Mouse (Mus musculus): ENCODE data around the gene Klrb1f.
"Not testable (repeated sequence)": the region's sequence is repeated elsewhere in the genome, so short reads cannot be mapped to it uniquely, and the experiment has no call there.

The Klrb1f gene

DNA sequence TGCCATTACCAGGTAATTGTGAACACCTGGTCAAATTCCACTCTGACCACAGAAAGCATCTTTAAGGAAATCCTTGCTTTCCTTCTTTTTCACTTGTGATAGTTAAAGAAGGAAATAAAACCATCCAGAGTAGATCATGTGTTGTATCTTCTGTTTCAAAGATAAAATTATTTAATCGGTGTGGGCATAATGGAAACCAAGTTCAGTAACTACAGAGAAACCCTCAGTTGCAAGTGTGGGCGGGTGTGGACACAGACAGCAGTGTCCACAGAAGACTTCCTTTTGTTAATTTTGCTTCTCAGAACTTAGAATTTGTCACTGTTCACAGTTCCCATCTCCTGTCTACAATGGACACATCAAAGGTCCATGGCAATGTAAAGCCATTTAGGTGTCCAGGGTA lies at the start of gene Klrb1f:
Gene Klrb1f, plus strand, starts transcription at position 301 of the 400 bp plus-strand sequence.
- in situ Hi-C loops (cut with MboI, MseI) = no loop called here

- in situ Hi-C loops (cut with MboI, MseI) = no loop called here
These were observed 49.5 kb upstream of the Klrb1f start for GRCm38 (mm10) chr6:128996054-128996767.

DNA sequence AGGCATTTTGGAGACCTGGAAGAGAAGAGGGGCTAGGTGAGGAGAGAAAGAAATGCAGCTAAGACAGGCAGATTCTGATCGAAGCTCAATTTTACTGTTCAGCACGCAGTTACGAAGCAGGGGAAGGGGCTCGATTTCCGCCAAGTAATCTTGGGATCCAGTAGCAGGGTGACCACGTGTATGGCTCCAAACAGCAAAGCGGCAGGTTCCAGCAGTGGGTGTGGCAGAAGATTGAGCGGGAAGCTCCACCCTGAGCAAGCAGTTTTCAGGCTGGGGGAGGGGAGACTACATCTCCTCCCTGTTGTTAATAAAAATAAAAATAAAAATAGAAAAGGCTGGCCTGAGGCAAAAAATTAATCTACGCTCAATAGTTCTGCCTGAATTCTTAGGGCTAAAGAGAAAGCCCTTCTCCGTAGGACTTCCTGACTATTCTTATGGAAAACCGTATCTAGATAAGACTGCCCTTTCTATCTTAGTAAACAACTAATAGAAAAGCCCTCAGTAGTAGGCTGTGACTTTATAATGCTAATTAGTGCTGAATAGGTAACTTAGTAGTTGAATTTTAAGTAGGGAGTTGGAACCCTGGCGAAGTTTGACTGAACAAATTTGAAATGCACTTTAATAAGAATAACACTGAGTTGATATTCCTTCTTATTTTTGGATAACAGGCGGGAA lies 48.8 kb upstream of the Klrb1f start:
- in situ Hi-C loops (cut with MboI, MseI) = no loop called here

- in situ Hi-C loops (cut with MboI, MseI) = no loop called here
These were observed 44.3 kb upstream of the Klrb1f start for GRCm38 (mm10) chr6:129001392-129001791.

DNA sequence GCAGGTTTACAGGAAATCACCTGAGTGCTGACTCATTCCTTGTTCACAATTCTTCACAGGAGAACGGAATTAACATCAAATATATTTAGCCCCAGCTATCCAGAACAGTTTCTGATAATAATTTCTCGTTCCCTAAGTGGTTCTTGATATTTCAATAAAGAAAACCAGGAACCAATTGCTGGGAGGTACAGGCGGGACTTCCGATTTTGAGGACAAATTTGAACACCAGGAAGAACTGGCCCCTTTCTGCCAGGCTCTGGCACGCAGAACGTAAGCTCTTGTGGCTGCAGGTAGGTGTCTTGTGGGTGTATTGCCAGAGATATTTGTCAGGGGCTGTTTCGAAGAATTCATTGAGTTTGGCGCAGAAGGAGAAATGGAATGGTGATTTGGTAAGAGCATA lies 37.1 kb upstream of the Klrb1f start:
- in situ Hi-C loops (cut with MboI, MseI) = no loop called here

DNA sequence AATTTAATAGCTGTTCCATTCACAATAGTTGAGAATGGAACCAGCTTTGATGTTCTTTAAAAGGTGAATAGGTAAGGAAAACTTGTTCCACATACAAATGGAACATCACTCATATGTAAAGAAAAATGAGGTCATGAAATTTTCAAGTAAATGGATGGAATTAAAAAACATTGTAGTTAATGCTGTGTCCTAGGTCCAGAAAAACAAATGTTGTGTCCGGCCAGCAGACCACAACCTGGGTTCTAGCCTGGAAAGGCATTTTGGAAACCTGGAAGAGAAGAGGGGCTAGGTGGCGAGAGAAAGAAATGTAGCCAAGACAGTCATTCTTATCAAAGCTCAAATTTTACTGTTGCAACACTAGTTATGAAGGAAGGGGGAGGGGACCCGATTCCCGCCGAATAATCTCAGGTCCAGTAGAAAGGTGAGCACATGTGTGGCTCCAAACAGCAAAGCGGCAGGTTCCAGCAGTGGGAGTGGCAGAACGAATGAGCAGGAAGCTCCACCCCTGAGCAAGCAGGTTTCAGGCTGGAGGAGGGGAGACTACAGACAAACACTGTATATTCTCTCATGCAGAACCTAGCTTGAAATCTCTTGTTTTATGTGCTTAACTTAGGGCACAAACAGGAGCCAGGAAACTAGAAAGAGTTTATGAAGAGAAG lies 35.7 kb upstream of the Klrb1f start:
- in situ Hi-C loops (cut with MboI, MseI) = not testable (repeated sequence)

DNA sequence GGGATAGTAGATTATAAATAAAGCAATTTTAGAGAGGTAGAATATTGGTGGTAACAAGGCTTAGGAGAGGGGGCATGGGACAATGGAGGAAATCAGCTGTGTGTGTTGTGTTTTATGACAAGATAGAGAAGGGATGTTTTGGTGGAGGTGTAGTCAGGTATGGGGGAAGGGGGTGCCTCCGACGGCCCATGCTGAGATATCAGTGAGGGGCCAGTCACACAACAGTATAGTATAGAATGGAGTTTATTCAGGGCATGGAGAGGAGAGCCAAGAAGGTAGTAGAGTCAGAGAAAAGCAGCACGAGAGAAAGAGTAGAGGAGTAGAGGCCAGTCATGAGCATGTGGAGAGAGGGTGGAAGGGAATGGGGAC lies 35.2 kb upstream of the Klrb1f start:
- in situ Hi-C loops (cut with MboI, MseI) = no loop called here

DNA sequence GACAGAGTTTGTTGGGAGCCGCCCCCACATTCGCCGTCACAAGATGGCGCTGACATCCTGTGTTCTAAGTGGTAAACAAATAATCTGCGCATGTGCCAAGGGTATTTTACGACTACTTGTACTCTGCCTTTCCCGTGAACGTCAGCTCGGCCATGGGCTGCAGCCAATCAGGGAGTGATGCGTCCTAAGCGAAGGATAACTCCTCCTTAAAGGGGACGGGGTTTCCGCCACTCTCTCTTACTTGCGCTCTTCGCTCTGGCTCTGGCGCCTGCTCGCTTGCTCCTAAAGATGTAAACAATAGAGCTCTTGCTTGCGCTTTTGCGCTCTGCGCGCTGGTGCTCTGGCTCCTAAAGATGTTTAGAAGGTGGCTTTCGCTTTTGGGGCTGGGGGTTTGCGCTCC lies 33.7 kb upstream of the Klrb1f start:
- in situ Hi-C loops (cut with MboI, MseI) = not testable (repeated sequence)

GRCm38 (mm10) chr6:129012966-129013365 lies 32.7 kb upstream of the Klrb1f start:
- in situ Hi-C loops (cut with MboI, MseI) = no loop called here

- in situ Hi-C loops (cut with MboI, MseI) = no loop called here
These were observed 31.9 kb upstream of the Klrb1f start for GRCm38 (mm10) chr6:129013762-129014276.

DNA sequence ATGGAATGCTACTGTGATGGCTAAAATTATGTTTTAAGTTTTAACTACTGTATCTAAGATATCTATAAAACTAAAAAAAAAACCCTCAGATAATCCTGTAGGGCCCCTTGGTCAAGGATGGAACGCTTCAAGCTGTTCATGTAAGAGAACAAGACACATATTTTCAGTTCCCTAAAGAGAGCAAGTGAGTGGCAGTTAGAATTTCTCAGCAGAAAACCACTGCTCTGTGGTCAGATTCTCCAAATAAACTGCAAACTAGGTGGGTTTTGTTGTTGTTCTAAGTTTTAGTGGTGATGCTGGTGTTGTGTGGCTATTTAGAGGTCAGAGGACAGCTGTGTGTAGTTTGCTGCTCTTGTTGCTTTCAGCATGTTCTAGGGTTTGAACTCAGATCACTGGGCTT lies 31.3 kb upstream of the Klrb1f start:
- in situ Hi-C loops (cut with MboI, MseI) = no loop called here

DNA sequence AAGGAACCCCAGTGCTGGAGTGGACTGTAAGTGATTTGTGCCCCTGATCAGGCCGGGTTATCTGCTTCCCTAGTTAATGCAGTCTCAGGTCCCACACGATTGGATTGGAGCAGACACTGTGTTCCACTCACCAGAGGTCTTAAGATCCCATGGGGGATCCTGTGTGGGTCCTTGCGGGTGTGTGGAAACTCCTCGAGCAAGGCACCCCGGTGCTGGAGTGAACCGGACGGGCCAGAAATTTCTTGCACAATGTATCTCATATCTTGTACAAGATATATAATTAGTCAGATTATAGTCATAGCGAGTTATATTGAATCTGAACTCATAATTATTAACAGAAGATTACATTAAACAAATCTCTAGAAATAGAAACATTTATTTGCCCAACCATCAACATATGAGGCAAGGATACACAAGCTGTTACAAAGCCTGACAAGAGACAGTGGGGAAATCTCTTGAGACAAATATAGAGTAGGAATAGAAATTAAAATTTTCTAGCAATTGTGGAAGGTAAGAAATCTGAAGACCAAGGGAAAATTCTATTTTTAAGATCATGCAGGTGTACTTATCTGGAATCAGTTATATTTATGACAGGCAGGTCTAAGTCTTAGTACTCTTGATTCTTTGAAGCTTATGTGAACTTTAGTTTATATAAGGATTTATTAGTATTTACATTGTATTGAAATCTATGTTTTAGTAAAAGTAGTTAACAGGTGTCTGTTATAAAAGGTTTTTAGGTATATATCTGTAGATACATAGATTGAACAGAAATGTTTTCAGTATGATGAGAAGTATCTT lies 18.1 kb upstream of the Klrb1f start:
- in situ Hi-C loops (cut with MboI, MseI) = no loop called here

DNA sequence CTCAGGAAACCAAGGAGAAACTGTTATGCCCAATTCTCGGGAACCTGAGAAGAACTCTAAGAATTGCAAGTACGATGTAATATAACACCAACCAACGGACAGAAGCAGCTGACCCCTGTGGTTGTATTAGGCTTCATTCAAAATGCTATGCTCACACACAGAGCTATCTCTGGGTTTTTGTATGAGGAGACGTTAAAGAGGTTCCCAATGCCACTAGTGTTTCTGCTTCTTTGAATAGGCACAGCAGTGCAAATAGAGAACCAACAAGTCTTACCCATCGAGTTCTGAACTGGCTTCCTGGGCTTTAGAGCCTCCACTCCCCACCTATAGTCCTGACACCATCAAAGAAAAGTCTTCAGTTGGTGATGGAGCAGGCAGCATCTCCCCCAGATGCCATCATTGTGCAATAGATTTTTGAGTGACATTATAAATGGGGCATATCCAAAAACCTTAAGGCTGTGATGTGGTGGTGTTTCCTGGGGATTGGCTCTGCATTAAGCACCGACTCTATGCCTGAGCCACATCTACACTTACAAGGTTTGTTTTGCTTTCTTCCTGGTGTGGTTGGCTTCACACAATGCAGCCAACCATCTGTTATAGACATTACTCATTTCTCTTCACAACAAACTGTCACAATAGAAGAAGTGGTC lies 15.4 kb upstream of the Klrb1f start:
- in situ Hi-C loops (cut with MboI, MseI) = no loop called here

DNA sequence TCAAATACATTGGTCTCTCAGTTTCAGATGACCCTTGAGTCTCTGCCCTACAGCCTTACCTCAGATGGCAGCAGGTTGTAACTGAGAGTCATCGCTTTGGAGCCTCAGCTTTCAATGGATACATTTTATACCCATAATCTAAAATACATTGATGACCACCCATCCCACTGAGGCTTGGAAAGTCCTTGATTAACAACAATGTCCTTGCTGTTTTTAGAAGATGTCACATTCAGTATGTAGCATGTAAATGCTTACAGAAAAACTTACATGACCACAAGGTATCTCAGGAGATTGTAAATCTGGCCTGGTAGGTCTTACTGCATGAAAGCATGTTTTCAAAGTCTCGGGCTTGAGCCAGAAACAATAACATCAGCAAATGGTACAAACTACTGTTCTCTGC lies 14.7 kb upstream of the Klrb1f start:
- in situ Hi-C loops (cut with MboI, MseI) = no loop called here

DNA sequence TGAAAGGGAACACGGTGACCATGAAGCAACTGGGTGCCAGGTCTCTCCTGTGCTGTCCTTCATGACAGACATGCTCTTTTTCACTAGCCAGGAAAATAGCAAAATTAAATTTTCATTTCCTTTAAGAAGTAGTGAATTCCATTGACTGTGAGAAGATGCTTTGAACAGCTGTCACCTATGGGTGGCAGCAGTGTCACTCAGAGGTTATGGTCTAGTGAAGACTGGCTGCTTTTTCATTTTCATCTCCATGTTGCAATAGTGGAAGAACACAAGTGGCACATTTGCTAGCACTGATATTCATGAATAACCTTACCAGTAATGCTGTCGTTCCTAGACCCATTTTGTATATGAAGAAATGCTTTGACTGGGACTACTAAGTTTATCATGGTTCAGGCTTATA lies 12.3 kb upstream of the Klrb1f start:
- in situ Hi-C loops (cut with MboI, MseI) = no loop called here

GRCm38 (mm10) chr6:129035017-129035416 lies 10.7 kb upstream of the Klrb1f start:
- in situ Hi-C loops (cut with MboI, MseI) = loop anchor here (5.0 kb wide), 1 partner anchor 207 kb away; no protein-coding TSS in a partner anchor

- in situ Hi-C loops (cut with MboI, MseI) = loop anchor here (5.0 kb wide), 1 partner anchor 206 kb away; no protein-coding TSS in a partner anchor
These were observed 9.4 kb upstream of the Klrb1f start for GRCm38 (mm10) chr6:129036326-129036725.

DNA sequence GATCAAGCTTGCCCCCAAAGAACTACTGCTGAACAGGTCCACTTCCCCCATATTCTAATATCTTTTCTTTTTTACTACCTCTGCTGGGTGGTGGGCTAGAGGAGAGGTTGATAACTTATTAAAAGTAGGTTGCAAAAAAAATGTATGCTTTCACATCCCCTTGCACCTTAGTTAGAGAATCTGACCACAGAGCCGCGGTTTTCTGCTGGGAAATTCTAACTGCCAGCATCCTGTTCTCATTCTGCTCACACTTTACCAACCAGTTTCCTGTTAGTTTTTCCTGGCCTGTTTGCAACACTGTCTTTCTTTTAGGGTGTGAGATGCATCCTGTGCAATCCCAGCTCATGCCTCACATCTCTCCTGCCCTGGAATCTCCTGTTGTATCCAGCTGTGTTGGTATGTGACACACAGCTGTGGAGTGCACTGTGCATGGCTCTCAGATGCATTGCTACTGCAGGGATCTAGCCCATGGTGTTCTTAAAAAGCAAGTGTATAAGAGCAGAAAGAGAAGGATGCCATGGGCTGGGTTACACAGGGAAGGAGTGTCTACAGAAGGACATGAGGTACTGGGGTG lies 8.7 kb upstream of the Klrb1f start:
- in situ Hi-C loops (cut with MboI, MseI) = loop anchor here (5.0 kb wide), 1 partner anchor 205 kb away; no protein-coding TSS in a partner anchor

GRCm38 (mm10) chr6:129041470-129041869 lies 4.2 kb upstream of the Klrb1f start:
- in situ Hi-C loops (cut with MboI, MseI) = no loop called here

DNA sequence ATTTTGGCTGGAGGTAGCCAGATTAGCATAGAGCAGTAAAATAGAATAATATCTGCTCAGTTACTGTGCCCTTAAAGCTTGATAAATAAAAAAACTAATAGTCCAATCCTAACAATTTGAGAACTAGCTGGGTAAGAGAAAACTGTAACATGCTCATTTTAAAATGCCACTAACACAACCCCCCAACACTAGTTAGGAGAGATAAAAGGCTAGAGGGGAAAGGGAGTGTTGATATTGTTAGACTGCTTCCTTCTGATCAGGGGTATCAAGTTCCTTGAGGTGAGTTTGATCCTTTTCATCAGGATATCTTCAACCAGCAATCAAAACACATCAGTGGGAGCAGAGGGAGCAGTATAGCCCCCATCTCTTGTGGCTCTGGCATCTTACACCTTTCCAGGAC lies 3.2 kb upstream of the Klrb1f start:
- in situ Hi-C loops (cut with MboI, MseI) = no loop called here

GRCm38 (mm10) chr6:129048381-129048780 lies 2.7 kb downstream of the Klrb1f start:
- in situ Hi-C loops (cut with MboI, MseI) = no loop called here
